Mouse (Mus musculus): ENCODE results near the gene Slc12a5. TPM values are rescaled to one million over a fixed set of nuclear protein-coding genes. Genes with fewer than 3 reads are reported as not detected.

The Slc12a5 gene
- 3.9 TPM for polyA plus RNA-seq (2021)

- H3K27me3 ChIP-seq, result peaks cover 4% of the 10 kb centered on the region
- in situ Hi-C loops (cut with MboI; ENCODE audit: low pct_unique_long_range_greater_than_20kb), result no loop called here
- no peak for DNase-seq (ENCODE audit: low read depth, low spot score)
- ChIA-PET POLR2A (no interaction called here), CTCF (interaction anchor here (0.7 to 1.5 kb wide), 11 partner anchors 9 to 217 kb away, joined by 3 to 8 read pairs (median 4); no protein-coding TSS in a partner anchor)
- TF ChIP-seq CTCF (IDR thresholded peaks at IDR 0.05), result no peak
- ATAC-seq, result peak; percentile 68
Observed at GRCm38 (mm10) chr2:164960716-164961441, at the start of gene Slc12a5. TSS of gene Slc12a5 (plus strand) at chr2:164960802.

- peak; percentile 79 for DNase-seq (ENCODE audit: low read depth, low spot score)
Observed at GRCm38 (mm10) chr2:164911086-164912048, 49.2 kb upstream of the Slc12a5 start, which contains the start of gene Zfp335. TSS of gene Zfp335 (minus strand) at chr2:164911757.

GRCm38 (mm10) chr2:164912151-164912550 lies 48.5 kb upstream of the Slc12a5 start:
- in situ Hi-C loops (cut with MboI; ENCODE audit: low pct_unique_long_range_greater_than_20kb), result no loop called here
- CTCF ChIA-PET, result interaction anchor here (1.2 kb wide), 1 partner anchor 9 kb away, joined by 4 read pairs; no protein-coding TSS in a partner anchor
- H3K27me3 ChIP-seq, result no peaks in the 10 kb centered on the region
- no peak for TF ChIP-seq CTCF (IDR thresholded peaks at IDR 0.05)
- ATAC-seq, result no peak
- no peak for DNase-seq (ENCODE audit: low read depth, low spot score)
- POLR2A ChIA-PET, result interaction anchor here (0.8 to 1.0 kb wide), 3 partner anchors 25 to 120 kb away, joined by 3 to 5 read pairs (median 3); no protein-coding TSS in a partner anchor

More at GRCm38 (mm10) chr2:164911086-164912048, 49.2 kb upstream of the Slc12a5 start, which contains the start of gene Zfp335:
- ChIA-PET CTCF (interaction anchor here (1.2 kb wide), 1 partner anchor 10 kb away, joined by 4 read pairs; no protein-coding TSS in a partner anchor), POLR2A (interaction anchor here (1.0 to 1.8 kb wide), 4 partner anchors 21 to 121 kb away, joined by 3 to 6 read pairs (median 4); partner anchors contain the start of genes Ctsa and Neurl2)
- H3K27me3 ChIP-seq, result no peaks in the 10 kb centered on the region
- in situ Hi-C loops (cut with MboI; ENCODE audit: low pct_unique_long_range_greater_than_20kb), result no loop called here
- peak; percentile 68 for ATAC-seq
- no peak for TF ChIP-seq CTCF (IDR thresholded peaks at IDR 0.05)

- DNase-seq (ENCODE audit: low read depth, low spot score) (no peak), ATAC-seq (no peak)
- POLR2A ChIA-PET, result interaction anchor here (0.6 to 1.0 kb wide), 4 partner anchors 13 to 119 kb away, joined by 3 to 5 read pairs (median 3); no protein-coding TSS in a partner anchor
- H3K27me3 ChIP-seq, result no peaks in the 10 kb centered on the region
- in situ Hi-C loops (cut with MboI; ENCODE audit: low pct_unique_long_range_greater_than_20kb), result no loop called here
- no peak for TF ChIP-seq CTCF (IDR thresholded peaks at IDR 0.05)
- CTCF ChIA-PET, result interaction anchor here (1.1 kb wide), 1 partner anchor 38 kb away, joined by 3 read pairs; no protein-coding TSS in a partner anchor
Observed at GRCm38 (mm10) chr2:164912749-164913427, 47.7 kb upstream of the Slc12a5 start.

GRCm38 (mm10) chr2:164913428-164913786 lies 47.2 kb upstream of the Slc12a5 start:
- in situ Hi-C loops (cut with MboI; ENCODE audit: low pct_unique_long_range_greater_than_20kb), result no loop called here
- ATAC-seq (no peak), DNase-seq (ENCODE audit: low read depth, low spot score) (no peak)
- CTCF ChIA-PET, result interaction anchor here (1.1 to 1.2 kb wide), 2 partner anchors 11 to 38 kb away, joined by 3 read pairs; no protein-coding TSS in a partner anchor
- no peak for TF ChIP-seq CTCF (IDR thresholded peaks at IDR 0.05)
- POLR2A ChIA-PET, result interaction anchor here (0.6 kb wide), 1 partner anchor 12 kb away, joined by 3 read pairs; no protein-coding TSS in a partner anchor
- no peaks in the 10 kb centered on the region for H3K27me3 ChIP-seq

GRCm38 (mm10) chr2:164916820-164917219 lies 43.8 kb upstream of the Slc12a5 start:
- no peak for ATAC-seq
- in situ Hi-C loops (cut with MboI; ENCODE audit: low pct_unique_long_range_greater_than_20kb), result no loop called here
- CTCF ChIA-PET, result no interaction called here

GRCm38 (mm10) chr2:164917371-164917770 lies 43.2 kb upstream of the Slc12a5 start:
- in situ Hi-C loops (cut with MboI; ENCODE audit: low pct_unique_long_range_greater_than_20kb), result no loop called here
- TF ChIP-seq CTCF (IDR thresholded peaks at IDR 0.05), result no peak
- no peaks in the 10 kb centered on the region for H3K27me3 ChIP-seq
- DNase-seq (ENCODE audit: low read depth, low spot score) (no peak), ATAC-seq (no peak)
- ChIA-PET POLR2A (no interaction called here), CTCF (no interaction called here)

More at GRCm38 (mm10) chr2:164916820-164917219, 43.8 kb upstream of the Slc12a5 start:
- POLR2A ChIA-PET, result no interaction called here
- H3K27me3 ChIP-seq, result no peaks in the 10 kb centered on the region
- no peak for TF ChIP-seq CTCF (IDR thresholded peaks at IDR 0.05)
- no peak for DNase-seq (ENCODE audit: low read depth, low spot score)

GRCm38 (mm10) chr2:164918325-164918724 lies 42.3 kb upstream of the Slc12a5 start:
- ChIA-PET POLR2A (no interaction called here), CTCF (interaction anchor here (0.8 kb wide), 1 partner anchor 28 kb away, joined by 3 read pairs; no protein-coding TSS in a partner anchor)
- ATAC-seq, result no peak
- no peaks in the 10 kb centered on the region for H3K27me3 ChIP-seq
- in situ Hi-C loops (cut with MboI; ENCODE audit: low pct_unique_long_range_greater_than_20kb), result no loop called here
- no peak for TF ChIP-seq CTCF (IDR thresholded peaks at IDR 0.05)
- DNase-seq (ENCODE audit: low read depth, low spot score), result no peak

GRCm38 (mm10) chr2:164921984-164922383 lies 38.6 kb upstream of the Slc12a5 start:
- CTCF ChIA-PET, result interaction anchor here (1.3 to 2.2 kb wide), 3 partner anchors 10 to 31 kb away, joined by 3 to 7 read pairs (median 4); partner anchors contain the start of gene Zfp335

More at GRCm38 (mm10) chr2:164921984-164922383, 38.6 kb upstream of the Slc12a5 start:
- POLR2A ChIA-PET, result no interaction called here
- ATAC-seq (no peak), DNase-seq (ENCODE audit: low read depth, low spot score) (no peak)
- H3K27me3 ChIP-seq, result peaks cover 3% of the 10 kb centered on the region
- no peak for TF ChIP-seq CTCF (IDR thresholded peaks at IDR 0.05)
- in situ Hi-C loops (cut with MboI; ENCODE audit: low pct_unique_long_range_greater_than_20kb), result no loop called here

Measured in Patski (cell line).